Mouse (Mus musculus) ES-Bruce4 (cell line): ENCODE results near the gene Atg16l2.

ENCODE experiments used
- CTCF ChIP-seq: IDR thresholded peaks from one replicate; pipeline ENCODE4 v1.8.1; 2011; ENCODE audit warnings: low read depth, low read length
- EP300 ChIP-seq: IDR thresholded peaks from 2 replicates; pipeline ENCODE4 v1.6.1; 2011; ENCODE audit warnings: low read depth, low read length; ENCODE audit not compliant: insufficient read depth
- POLR2A ChIP-seq: IDR thresholded peaks from one replicate; pipeline ENCODE4 v1.8.1; 2011; ENCODE audit warnings: low read length; ENCODE audit not compliant: insufficient read depth

DNA sequence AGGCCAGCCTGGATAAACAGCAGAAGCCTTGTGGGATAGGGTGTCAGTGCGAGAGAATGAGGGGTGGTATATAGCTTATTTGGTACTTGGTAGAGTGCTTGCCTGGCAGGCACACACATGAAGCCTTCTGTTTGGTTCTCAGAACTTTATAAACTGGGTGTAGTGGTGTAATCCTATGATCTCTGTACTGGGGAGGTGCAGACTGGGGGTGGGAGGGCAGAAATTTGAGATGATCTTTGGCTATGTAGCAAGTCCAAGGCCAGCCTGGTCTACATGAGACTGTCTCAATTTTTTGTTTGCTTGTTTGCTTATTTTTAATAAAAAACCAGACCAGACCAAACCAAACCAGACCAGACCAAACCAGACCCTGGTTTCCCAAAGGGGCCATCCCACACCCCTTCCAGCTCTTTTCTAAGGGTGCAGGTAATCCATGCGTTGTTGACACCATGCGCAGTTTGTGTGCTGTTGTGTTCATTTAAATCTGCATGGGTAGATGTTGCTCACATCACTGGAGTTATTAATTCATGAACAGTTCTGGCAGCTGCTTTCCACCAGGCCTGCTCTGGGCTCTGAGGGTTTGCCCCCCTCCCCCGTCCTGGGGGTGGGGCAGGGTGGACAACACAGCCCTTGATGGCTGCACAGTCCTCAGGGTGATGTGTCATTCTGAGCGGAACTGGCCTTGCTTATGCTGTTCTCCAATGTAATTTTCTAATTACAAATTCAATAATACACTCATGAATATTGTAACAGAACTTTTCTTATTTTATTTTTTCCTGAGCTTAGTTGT lies 30.2 kb upstream of the Atg16l2 start:
- TF ChIP-seq CTCF (no peak), POLR2A (no peak), EP300 (no peak)
